Mouse (Mus musculus): ENCODE measurements around the gene Hist1h4h. TPM values are rescaled to one million over a fixed set of nuclear protein-coding genes. Genes with fewer than 3 reads are reported as not detected.
"Not testable (repeated sequence)": the region's sequence is repeated elsewhere in the genome, so short reads cannot be mapped to it uniquely, and the experiment has no call there.

The Hist1h4h gene
- polyA plus RNA-seq, 1 experiment, result 150 TPM

DNA sequence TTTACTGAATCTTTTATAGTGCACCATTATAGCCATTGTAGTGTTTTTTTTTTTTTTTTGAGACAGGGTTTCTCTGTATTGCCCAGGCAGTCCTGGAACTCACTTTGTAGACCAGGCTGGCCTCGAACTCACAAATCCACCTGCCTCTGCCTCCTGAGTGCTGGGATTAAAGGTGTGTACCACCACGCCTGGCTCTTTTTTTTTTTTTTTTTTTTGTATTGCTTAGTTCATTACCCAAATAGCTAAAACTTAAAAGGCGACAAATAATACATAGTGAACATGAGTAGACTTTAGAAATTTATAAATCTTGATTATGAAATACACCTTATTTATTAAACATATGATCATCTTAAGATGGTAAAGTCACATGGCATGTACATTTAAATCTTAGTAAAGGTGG is 10.6 kb downstream of the Hist1h4h start:
- H3K36me3 ChIP-seq (ENCODE audit: control insufficient read depth, insufficient read depth, low read length), result no peaks in the 10 kb centered on the region
- H3K27me3 ChIP-seq (ENCODE audit: control insufficient read depth, insufficient read depth, low read length), result no peaks in the 10 kb centered on the region
- H3K4me3 ChIP-seq (ENCODE audit: control insufficient read depth, insufficient read depth, low read length), result no peak overlapping the region
- peaks cover 2% of the 10 kb centered on the region; the same call in 1 of the 2 replicates for H3K4me1 ChIP-seq (replicated peaks; ENCODE audit: control insufficient read depth, insufficient read depth, low read length)
- TF ChIP-seq POLR2A (IDR thresholded peaks at IDR 0.05; ENCODE audit: control insufficient read depth, extremely low read depth, insufficient read depth, low read length, poor library complexity) (no peak), CTCF (IDR thresholded peaks at IDR 0.05; ENCODE audit: borderline replicate concordance, control insufficient read depth, extremely low read depth, insufficient read depth, low read length, poor library complexity) (no peak)
- DNase-seq, result no peak
- no peak overlapping the region for H3K27ac ChIP-seq (ENCODE audit: control insufficient read depth, insufficient read depth, low read length)
- 94% methylated on average over 3 of the region's 3 CpGs for WGBS

GRCm38 (mm10) chr13:23542225-23542980 is 11.6 kb downstream of the Hist1h4h start:
- H3K4me3 ChIP-seq (ENCODE audit: control insufficient read depth, insufficient read depth, low read length), result peak overlapping the region; percentile 57
- not testable (repeated sequence) for DNase-seq; H3K36me3 ChIP-seq (ENCODE audit: control insufficient read depth, insufficient read depth, low read length); H3K27me3 ChIP-seq (ENCODE audit: control insufficient read depth, insufficient read depth, low read length); H3K4me1 ChIP-seq (replicated peaks; ENCODE audit: control insufficient read depth, insufficient read depth, low read length)
- H3K27ac ChIP-seq (ENCODE audit: control insufficient read depth, insufficient read depth, low read length), result peak overlapping the region; percentile 85
- WGBS, result 27% methylated on average over 3 of the region's 3 CpGs

- under 1% methylated on average over 42 of the region's 42 CpGs for WGBS
- peak; percentile 71 for DNase-seq
- not testable (repeated sequence) for H3K4me1 ChIP-seq (replicated peaks; ENCODE audit: control insufficient read depth, insufficient read depth, low read length)
These were observed 12.3 kb downstream of the Hist1h4h start, which contains the start of gene Hist1h2bh for GRCm38 (mm10) chr13:23542999-23543607. Gene Hist1h2bh, minus strand, starts transcription at chr13:23543392.

GRCm38 (mm10) chr13:23543965-23544786 is 13.3 kb downstream of the Hist1h4h start, which contains the start of gene Hist1h3f:
Gene Hist1h3f, plus strand, starts transcription at chr13:23544052.
- WGBS, result under 1% methylated on average over 35 of the region's 45 CpGs
- Histone ChIP-seq H3K27me3 (ENCODE audit: control insufficient read depth, insufficient read depth, low read length) (no peaks in the 10 kb centered on the region), H3K4me1 (replicated peaks; ENCODE audit: control insufficient read depth, insufficient read depth, low read length) (peaks cover 2% of the 10 kb centered on the region; the same call in 1 of the 2 replicates), H3K27ac (ENCODE audit: control insufficient read depth, insufficient read depth, low read length) (peak within 1 kb of the TSS; percentile 85), H3K4me3 (ENCODE audit: control insufficient read depth, insufficient read depth, low read length) (peak within 1 kb of the TSS; percentile 60), H3K36me3 (ENCODE audit: control insufficient read depth, insufficient read depth, low read length) (no peaks in the 10 kb centered on the region)
- DNase-seq, result peak; percentile 78
- no peak for TF ChIP-seq CTCF (IDR thresholded peaks at IDR 0.05; ENCODE audit: borderline replicate concordance, control insufficient read depth, extremely low read depth, insufficient read depth, low read length, poor library complexity)
- TF ChIP-seq POLR2A (IDR thresholded peaks at IDR 0.05; ENCODE audit: control insufficient read depth, extremely low read depth, insufficient read depth, low read length, poor library complexity), result peak; percentile 74; the same call in 1 of the 2 replicates

More at GRCm38 (mm10) chr13:23542999-23543607, 12.3 kb downstream of the Hist1h4h start, which contains the start of gene Hist1h2bh:
- H3K36me3 ChIP-seq (ENCODE audit: control insufficient read depth, insufficient read depth, low read length); H3K27me3 ChIP-seq (ENCODE audit: control insufficient read depth, insufficient read depth, low read length): not testable (repeated sequence)
- Histone ChIP-seq H3K27ac (ENCODE audit: control insufficient read depth, insufficient read depth, low read length) (peak within 1 kb of the TSS; percentile 85), H3K4me3 (ENCODE audit: control insufficient read depth, insufficient read depth, low read length) (peak within 1 kb of the TSS; percentile 57)
- peak; percentile 66; the same call in 1 of the 2 replicates for TF ChIP-seq POLR2A (IDR thresholded peaks at IDR 0.05; ENCODE audit: control insufficient read depth, extremely low read depth, insufficient read depth, low read length, poor library complexity)

DNA sequence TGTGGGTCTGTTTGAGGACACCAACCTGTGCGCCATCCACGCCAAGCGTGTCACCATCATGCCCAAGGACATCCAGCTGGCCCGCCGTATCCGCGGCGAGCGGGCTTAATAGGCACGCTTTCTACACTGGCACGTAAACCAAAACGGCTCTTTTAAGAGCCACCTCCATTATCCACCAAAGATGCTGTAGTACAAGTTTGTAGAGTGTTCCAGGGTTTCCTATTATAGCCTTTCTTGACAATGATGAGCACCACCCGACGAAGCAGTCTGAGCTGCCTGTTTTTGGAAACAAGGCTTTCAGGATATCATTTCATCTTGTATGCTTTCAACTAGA is 13.9 kb downstream of the Hist1h4h start:
- peak; percentile 29 for DNase-seq
- WGBS, result under 1% methylated on average over 13 of the region's 14 CpGs
- not testable (repeated sequence) for H3K36me3 ChIP-seq (ENCODE audit: control insufficient read depth, insufficient read depth, low read length); H3K27me3 ChIP-seq (ENCODE audit: control insufficient read depth, insufficient read depth, low read length); H3K4me1 ChIP-seq (replicated peaks; ENCODE audit: control insufficient read depth, insufficient read depth, low read length)
- H3K27ac ChIP-seq (ENCODE audit: control insufficient read depth, insufficient read depth, low read length), result peak overlapping the region; percentile 71
- peak overlapping the region; percentile 60 for H3K4me3 ChIP-seq (ENCODE audit: control insufficient read depth, insufficient read depth, low read length)

DNA sequence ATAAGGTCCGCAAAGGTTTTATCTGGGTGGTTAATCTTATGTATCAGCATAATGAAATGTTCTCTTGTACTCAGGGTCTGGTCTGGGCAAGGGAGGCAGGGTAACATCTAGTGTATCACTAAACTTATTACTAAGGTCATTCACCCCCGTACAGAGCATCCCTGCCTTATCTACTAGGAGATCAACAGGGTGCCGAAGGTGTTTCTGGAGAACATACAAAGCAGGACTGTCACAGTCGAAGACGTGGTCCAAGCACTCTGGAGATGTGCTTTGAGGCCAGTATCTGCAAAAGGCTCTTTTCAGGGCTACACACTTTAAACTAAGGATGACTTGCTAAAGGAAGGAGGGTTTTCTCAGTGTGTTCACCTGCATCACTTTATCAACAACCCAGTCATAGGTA is 15.8 kb downstream of the Hist1h4h start:
- Histone ChIP-seq H3K27me3 (ENCODE audit: control insufficient read depth, insufficient read depth, low read length) (no peaks in the 10 kb centered on the region), H3K4me3 (ENCODE audit: control insufficient read depth, insufficient read depth, low read length) (no peak overlapping the region), H3K36me3 (ENCODE audit: control insufficient read depth, insufficient read depth, low read length) (no peaks in the 10 kb centered on the region), H3K4me1 (replicated peaks; ENCODE audit: control insufficient read depth, insufficient read depth, low read length) (peaks cover 2% of the 10 kb centered on the region; the same call in 1 of the 2 replicates), H3K27ac (ENCODE audit: control insufficient read depth, insufficient read depth, low read length) (no peak overlapping the region)
- no peak for DNase-seq
- TF ChIP-seq POLR2A (IDR thresholded peaks at IDR 0.05; ENCODE audit: control insufficient read depth, extremely low read depth, insufficient read depth, low read length, poor library complexity) (no peak), CTCF (IDR thresholded peaks at IDR 0.05; ENCODE audit: borderline replicate concordance, control insufficient read depth, extremely low read depth, insufficient read depth, low read length, poor library complexity) (no peak)
- 91% methylated on average over 5 of the region's 5 CpGs for WGBS
